Mouse (Mus musculus): ENCODE measurements around the gene Pcmt1.

GRCm38 (mm10) chr10:7605168-7605567 lies 75.8 kb downstream of the Pcmt1 start:
- no peak for TF ChIP-seq POLR2A (IDR thresholded peaks at IDR 0.05; ENCODE audit: borderline replicate concordance, low read depth, low read length)
- no peak for TF ChIP-seq CTCF (IDR thresholded peaks at IDR 0.05; ENCODE audit: low read depth, low read length)

Data from bone marrow macrophage, adult 2 months (primary cell).